Mouse (Mus musculus) mouse trophoblast stem cell (cell line): ENCODE measurements around the gene Itfg2.

Source experiments
- in situ Hi-C, 2 experiments: fragments of 300-500 bp; cut with MseI, MboI; formaldehyde crosslinking; loops; 2 replicates in 1 of 2; 3 replicates in 1 of 2; pipeline ENCODE4 v1.15.1; 2025

Gene Itfg2

DNA sequence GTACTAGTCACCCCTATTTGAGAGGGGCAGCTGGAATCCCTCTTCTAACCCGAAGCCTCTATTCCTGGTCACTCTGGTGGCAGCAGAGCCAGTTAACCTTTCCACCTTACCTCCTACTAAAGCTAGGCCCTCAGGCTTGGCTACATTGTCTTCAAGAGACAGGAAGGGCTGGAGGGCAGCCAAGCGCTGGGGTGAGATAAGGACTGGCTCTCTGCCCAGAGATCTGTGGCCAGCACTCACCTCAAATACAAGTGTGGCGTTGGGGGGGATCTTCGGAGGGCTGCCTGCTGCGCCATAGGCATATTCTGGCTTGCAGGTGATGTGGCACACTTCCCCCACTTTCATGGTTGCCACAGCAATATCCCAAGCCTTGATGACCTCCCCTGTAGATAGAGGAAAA is 10.7 kb upstream of the Itfg2 start:
- in situ Hi-C loops = no loop called here

DNA sequence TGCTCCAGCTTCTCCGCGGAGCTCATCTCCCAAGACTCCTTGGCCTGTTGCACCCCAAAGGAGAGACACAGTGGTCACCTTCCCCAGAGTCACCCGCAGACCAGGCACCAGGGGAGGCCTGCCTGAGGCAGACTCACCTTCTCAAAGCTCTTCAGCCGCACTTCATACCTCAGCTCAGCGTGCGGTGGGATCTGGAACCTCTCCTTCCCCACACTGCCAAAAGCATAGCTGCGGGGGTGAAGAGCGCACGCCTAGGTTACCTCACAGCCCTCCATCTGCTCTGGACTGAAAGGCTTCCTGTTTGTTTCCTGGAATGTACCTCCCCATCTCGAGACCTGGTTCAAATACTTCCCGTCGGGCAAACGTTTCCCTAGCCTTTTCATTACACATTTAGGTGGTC is 8.8 kb upstream of the Itfg2 start:
- in situ Hi-C loops = no loop called here

DNA sequence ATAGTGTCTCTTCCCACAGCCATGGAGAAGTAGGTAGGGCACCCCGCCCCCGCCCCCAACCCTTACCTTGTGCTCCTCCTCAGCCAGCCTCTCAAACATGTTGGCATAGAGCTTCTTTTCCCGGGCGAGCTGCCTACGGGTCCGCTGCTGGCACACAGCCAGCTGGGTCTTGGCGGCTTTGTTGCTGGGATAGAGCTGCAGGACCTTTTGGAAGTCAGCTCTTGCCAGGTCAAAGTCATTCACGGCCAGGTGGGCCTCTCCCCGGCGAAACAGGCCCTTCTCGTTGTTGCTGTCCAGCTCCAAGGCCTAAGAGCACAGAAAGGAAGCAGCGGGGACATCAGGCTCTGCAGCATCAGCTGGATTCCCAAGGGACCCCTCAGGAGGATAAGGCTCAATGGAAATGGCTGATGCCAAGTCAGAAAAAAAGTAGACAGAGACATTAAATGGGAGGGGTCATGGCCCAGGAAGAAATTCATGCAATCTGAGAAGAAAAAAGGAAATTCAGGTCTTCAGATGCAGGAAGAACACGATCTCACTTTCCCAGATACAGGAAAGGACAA is 7.7 kb upstream of the Itfg2 start:
- in situ Hi-C loops = no loop called here

DNA sequence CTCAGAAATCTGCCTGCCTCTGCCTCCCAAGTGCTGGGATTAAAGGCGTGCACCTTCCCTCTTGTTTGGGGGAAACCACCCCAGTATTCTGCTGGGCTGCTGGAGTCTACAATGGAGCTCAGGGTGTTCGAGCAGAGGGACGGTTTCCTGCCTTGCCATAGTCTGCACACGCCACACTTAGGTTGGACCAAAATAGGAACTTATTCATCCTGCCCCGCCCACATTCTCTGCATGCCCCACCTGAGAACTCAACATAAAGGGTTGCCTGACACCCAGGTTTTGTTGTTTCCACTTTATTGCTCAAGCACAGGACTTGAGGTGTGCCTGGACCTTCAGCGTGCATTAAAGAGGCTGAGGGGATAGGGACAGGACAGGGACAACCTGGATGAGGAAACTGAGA is 5.1 kb upstream of the Itfg2 start:
- in situ Hi-C loops = no loop called here

DNA sequence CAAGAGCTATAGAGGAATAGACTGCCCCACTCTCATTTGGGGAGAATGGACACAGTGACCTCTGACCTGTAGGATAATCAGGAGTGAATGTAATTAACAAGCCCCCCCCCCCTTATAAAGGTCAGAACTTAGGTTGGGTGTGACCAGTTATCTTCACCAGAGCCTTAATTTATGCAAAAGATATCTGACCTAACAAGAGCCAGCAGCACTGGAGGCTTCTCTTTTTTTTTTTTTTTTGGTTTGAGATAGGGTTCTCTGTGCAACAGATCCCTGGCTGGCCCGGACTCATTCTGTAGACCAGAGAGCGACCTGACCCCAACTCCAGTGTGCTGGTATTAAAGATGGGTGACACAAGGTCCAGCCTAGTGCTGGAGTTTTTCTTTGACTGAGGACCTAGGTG is 4.6 kb upstream of the Itfg2 start:
- in situ Hi-C loops = no loop called here

DNA sequence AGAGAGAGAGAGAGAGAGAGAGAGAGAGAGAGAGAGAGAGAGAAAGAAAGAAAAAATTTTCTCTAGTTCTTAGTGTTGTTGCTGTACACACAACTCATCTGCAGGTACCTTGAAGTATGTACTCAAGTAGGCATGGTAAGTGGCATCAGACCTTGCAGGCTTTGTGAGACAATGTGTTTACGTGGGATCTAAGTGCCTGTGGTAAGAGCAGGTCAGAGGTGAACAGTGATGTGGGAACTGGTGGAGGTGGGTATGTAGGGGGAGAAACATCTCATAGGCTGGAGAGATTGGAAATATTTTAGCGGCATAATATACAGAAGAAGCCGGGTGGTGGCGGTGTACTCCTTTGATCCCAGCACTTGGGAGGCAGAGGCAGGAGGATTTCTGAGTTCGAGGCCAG is 2.8 kb upstream of the Itfg2 start:
- in situ Hi-C loops = no loop called here

DNA sequence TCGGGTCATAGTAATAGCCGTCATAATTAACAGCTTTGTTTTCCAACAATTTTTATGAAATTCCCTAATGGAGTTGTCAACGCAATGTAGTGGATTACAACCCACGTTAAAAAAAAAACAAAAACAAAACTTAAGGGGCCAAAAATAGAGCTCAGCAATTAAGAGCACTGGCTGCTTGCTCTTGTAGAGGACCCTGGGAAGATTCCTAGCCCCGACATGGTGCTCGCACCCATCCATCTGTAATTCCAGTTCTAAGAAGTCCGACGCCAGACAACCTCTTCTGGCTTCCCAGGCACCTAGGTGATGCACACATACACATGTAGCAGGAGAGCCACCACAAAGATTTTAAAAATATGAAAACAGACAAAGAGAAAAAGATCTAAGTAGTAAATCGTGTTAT is 315 bp upstream of the Itfg2 start:
- in situ Hi-C loops = no loop called here

DNA sequence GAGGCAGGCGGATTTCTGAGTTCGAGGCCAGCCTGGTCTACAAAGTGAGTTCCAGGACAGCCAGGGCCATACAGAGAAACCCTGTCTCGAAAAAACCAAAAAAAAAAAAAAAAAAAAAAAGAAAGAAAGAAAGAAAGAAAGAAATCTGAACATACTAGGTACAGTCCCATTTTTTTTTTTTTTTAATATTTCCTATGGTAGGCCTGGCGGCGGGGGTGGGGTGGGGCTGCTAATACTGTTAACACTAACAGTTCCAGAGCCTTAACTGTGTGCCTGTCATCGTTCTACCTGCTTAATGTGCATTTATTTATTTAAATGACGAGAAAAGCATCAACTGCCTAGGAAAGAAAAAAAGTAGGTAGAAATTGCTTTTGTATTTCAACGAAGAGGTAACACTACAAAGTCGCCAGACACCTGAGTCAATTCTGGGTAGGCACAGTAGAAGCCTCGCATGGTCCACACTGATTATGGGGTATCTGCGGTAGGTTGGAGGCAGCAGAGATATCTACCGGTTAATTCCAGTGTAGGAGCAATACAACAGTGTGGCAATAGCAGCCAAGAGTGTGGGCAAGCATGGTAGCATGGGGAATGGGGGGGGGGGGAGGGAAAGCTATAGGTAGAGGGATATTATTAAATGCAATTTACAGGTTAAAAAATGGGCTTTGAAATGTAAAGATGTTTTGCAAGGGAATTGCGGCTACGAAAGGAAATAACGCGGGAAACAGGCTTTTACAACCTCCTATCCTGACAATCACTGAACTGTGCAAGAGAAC is 1.0 kb downstream of the Itfg2 start:
- in situ Hi-C loops = no loop called here

DNA sequence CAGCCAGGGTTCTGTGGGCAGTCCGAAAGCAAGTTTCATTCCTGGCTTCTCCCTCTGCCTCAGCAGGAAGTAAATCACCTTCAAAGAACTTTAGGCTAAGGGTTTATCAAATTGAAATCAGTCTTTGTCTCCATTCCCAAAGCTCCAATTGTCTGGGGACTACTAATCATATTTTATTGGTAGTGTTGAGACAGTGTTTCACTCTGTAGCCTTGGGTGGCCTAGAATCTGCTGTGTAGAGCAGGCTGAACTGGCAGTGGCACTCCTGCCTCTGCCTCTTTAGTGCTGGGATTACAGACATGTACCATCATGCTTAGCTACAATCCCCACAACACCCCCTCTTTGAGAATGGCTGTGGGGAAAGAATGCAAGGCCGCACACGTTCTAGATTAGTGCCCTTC is 3.3 kb downstream of the Itfg2 start:
- in situ Hi-C loops = no loop called here

DNA sequence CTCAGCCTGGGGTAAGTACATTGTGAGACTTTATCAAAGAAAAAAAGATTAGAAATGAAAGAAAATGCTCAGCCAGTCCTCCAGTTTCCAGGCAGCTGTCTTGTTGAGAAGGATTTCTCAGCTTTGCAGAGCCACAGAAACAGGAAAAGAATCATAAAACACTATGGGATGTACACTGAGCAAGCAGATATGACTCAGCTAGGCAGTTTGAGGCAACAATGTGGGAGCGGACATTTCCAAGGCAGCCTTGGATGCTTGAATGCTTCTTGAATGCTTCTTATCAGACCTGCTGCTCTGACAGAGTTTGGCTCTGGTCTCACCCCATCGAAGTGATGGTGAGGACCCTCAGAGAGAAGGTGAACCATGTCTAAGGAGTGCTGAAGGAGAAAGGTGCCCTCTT is 3.7 kb downstream of the Itfg2 start:
- in situ Hi-C loops = no loop called here

DNA sequence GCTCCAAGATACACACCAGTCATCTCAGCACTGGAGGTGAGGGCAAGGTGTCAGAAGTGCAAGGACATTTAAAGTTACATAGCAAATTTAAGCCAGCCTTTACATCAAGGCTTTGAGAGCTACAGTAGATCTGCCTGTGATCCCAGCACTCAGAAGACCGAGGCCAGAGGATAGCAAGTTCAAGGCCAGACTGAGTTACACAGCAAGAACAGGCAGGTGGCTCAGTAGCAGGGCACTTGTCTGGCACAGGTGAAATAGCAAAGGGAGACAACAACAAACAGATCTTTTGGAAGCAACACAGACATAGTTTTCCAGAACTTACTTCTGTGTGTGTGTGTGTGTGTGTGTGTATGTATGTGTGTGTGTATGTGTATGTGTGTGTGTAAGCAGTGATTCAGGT is 6.7 kb downstream of the Itfg2 start:
- in situ Hi-C loops = loop anchor here in 1 of 2 experiments (5.0 kb wide), 1 partner anchor 36 kb away; no protein-coding TSS in a partner anchor

DNA sequence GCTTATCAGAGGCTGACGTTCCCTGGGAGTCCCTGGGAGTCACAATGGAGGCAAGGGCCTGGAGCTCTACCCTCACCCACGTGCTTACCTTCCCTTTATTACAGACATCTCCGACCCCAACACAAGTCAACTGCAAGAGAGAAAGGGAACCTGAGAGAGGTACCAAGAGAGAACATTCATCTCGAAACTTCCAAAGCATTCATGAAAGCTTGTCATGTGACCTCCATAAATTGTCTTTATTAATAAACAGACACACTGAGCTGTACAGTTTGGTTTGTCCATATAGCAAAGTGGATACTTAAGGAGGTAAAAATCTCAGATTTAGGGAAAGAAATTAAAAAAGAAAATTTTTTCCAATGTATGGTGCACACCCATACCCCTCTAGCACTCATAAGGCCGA is 8.6 kb downstream of the Itfg2 start:
- in situ Hi-C loops = loop anchor here in 1 of 2 experiments (5.0 kb wide), 1 partner anchor 34 kb away; no protein-coding TSS in a partner anchor

DNA sequence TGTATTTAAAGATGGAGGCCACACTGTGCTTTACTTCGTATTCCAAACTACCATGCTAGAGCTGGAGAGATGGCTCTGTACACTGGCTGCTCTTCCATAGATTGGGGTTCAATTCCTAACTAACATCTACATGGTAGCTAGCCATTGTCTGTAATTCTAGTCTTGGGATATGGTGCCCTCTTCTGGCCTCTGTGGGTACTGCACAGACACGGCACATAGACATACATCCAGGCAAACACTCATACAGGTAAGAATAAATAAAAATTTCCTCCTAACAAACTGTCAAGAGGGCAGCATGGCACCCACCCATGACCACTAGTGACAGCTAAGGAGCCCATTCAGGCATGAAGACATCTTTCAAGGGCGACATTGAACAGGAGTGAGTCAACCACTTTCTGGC is 13.6 kb downstream of the Itfg2 start:
- in situ Hi-C loops = no loop called here

DNA sequence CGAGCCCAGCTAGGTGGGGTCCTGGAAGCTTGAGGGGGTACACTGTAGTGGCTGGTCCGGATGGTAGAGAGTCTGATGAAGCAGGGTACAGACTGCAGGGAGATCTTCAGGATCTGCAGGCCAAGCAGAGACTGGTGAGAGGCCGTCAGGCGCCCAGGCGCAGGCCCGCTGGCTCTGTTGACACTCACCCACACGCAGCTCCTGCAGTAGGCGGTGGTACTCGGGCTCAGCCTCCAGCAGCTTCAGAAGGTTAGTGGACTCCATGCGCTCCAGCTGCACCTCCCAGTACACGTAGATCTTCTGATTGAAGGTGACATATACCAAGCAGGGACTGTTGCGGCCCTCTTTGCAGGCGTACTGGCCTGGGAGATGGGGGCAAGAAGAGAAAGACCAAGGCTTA is 14.4 kb downstream of the Itfg2 start:
- in situ Hi-C loops = no loop called here

DNA sequence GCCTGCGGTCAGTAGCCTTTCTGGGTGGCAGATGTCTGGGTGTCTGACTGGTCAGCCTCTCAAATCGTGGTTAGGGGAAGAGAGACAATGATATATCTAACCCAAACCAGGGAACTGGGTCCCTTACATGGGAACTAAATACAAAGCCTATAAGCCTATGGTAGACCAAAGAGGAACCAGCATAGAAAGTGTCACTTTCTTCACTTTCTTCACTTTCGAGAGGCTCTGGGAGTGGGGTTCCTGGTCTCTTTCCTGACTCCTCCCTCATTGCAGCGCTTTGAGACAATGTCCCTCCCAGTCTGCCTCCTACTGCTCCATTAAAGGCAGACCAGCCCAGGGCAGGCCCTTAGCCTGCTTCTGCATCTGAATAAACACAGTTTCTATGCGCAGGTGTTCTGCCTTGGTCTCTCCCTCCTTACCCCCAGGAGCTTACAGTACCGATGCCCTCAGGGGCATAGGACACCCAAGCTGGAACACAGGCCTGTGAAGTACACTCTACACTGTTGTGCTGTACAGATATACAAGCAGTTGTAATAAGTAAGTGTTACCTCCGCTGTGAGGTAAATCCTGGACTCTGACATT is 16.1 kb downstream of the Itfg2 start:
- in situ Hi-C loops = no loop called here

DNA sequence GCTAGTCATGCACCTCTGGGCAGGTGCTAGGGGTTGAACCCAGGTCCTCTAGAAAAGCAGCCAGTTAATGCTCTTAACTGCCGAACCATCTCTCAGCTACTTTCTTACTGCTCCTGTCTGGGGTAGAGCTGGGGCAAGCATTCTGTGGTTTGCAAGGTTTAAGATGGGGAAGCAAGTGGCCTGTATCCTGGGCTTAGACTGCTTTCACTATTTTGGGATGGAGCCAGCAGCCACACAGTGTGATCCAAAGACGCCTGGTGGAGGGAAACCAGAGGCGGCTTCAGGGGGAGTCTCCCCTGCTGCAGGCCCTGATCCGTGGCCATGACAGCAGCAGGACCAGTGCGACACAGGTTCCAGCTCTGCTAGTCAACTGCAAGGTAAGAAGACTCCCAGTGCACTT is 20.0 kb downstream of the Itfg2 start:
- in situ Hi-C loops = no loop called here

DNA sequence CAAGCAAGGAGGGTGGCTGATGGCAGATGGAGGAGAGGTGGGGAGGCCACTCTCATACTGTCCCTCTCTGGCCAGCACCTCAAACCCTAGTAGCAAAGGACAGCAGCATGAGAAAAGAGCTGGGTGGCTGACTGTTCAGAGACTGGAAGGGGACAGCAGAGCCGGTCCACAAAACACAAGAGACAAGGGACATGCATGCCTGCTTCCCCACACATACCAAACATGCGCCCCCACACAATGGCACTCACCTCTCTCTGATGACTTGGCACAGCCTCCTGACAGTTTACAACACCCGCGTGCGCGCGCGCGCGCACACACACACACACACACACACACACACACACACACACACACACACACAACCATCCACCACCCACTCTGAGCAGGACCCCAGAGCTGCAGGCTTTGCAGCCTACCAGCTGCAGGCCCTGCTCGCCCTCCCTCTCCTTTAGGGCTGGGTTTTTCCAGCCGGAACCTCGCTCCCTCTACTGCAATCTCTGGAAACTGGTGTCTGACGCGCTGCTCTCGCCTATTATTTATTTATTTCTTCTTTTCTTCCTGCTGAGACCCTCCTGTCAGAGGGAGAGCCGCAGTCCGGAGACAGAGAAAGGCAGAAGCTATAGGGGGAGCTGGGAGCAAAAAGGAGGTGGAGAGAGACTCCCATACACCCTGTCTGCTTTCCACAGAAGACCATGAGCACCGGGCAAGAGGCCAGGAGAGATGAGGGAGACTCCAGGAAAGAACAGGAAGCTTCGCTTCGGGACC is 25.1 kb downstream of the Itfg2 start:
- in situ Hi-C loops = no loop called here

DNA sequence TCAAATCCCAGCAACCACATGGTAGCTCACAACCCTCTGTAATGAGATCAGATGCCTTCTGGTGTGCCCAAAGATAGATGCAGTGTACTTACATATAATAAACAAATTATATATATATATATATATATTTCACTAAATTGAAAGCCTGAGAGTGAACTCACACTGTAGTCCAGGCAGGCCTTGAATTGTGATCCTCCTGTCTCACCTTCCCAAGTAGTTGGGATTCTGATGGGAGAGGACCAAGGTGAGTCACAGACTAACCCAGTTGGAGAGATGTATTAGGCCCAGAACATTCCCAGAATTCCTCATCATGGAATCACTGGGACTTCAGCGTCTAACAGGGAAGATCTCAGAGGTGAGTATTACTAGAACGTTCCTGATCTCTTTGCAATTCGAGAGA is 25.7 kb downstream of the Itfg2 start, which contains the start of gene Nrip2:
Nrip2 (plus strand) TSS at position 301 of the 400 bp plus-strand sequence.
- in situ Hi-C loops = no loop called here

DNA sequence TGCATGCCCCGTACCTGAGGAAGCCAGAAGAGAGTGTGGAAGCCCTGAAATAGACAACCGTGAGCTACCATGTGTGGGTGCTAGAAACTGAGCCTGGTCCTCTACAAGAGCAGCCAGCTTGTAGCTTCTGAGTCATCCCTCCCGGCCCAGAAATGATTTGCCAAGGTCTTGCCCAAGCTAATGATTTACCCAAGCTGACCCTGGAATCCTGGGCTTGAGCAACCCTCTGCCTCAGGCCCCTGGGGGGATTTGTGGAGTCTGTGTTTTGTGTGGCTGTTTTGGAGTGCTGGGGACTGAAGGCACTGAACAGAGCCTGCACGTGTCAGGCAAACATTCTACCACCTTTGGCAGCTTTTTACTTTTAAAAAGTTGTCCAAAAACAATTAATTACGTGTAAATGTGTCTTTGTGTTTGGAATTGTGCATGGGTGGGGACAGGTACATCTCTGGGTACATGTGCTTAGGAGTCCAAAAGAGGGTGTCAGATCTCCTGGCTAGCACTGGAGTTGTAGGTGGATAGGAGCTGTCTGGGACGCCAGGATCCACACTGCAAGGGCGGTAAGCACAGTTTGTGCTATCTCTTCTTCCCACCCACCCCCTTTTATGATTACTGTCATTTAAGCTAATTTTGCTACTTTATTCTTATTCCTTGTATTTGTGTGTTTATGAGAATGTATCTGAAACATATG is 27.0 kb downstream of the Itfg2 start:
- in situ Hi-C loops = no loop called here

DNA sequence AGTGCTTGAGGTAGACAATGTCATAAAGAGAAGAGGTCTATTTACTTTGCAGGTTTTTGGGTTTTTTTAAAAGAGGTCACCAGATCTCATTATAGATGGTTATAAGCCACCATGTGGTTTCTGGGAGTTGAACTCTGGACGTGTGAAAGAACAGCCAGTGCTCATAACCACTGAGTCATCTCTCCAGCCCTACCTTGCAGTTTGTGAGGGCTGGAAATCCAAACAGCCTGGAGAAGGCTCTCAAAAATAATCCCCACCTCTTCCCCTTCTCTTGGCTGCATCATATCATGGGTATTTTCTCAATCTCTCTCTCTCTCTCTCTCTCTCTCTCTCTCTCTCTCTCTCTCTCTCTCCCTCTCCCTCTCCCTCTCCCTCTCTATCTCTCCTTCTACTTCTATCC is 34.0 kb downstream of the Itfg2 start:
- in situ Hi-C loops = no loop called here

DNA sequence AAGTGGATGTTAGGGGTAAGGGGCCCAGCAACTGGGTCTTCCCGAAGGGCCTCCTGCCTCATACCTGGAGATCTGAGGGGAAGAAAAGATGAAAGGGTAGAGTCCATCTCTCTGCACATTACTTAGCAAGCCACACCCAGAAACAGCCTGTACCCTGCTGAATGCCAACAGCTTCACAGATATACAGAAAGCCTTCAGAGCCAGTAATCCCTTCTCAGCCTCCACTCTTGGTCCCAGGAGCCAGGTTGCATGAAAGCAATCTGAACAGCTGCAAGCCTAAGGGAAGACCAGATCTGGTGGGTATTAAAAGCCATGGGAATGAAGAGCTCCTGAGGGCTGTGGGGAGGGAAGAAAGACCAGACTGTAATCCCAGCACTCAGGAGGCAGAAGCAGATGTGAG is 35.5 kb downstream of the Itfg2 start:
- in situ Hi-C loops = no loop called here

DNA sequence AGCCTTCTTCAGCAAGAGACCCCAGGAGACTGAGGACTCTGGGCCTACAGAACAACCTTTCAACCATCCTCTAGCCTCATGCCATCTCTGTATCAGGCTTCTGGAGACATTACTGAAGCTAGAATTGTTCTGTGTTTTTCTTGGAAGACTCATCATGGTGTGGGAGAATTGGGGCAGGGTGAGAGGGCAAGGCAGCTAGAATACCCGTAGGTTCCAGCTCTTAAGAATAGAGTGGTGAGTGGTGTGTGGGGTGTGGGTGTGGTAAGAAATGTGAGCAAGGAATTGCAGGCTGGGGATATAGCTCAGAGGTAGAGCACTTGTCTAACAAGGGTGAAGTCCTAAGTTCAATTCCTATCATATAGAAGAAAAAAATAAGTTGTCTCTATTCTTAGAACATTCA is 39.7 kb downstream of the Itfg2 start:
- in situ Hi-C loops = no loop called here
